Mouse (Mus musculus): ENCODE data around the gene Ctr9.

GRCm38 (mm10) chr7:111029046-111029553 lies 349 bp downstream of the Ctr9 start:
- TF ChIP-seq CTCF (conservative IDR thresholded peaks at IDR 0.05; ENCODE audit: low read length) (no peak), NANOG (IDR thresholded peaks at IDR 0.05; ENCODE audit: borderline replicate concordance, low read length) (no peak), POU5F1 (IDR thresholded peaks at IDR 0.05; ENCODE audit: borderline replicate concordance, low read length) (no peak)
